Mouse (Mus musculus) A20 (cell line): ENCODE results near the gene Fbln5.

ENCODE experiments used
- DNase-seq: peaks from one replicate; pipeline ENCODE4 v3.0.0-alpha.2; 2011; ENCODE audit warnings: low read depth, low spot score

The Fbln5 gene

GRCm38 (mm10) chr12:101818608-101819370 lies at the start of gene Fbln5:
Gene Fbln5, minus strand, starts transcription at chr12:101819055.
- DNase-seq, result no peak

DNA sequence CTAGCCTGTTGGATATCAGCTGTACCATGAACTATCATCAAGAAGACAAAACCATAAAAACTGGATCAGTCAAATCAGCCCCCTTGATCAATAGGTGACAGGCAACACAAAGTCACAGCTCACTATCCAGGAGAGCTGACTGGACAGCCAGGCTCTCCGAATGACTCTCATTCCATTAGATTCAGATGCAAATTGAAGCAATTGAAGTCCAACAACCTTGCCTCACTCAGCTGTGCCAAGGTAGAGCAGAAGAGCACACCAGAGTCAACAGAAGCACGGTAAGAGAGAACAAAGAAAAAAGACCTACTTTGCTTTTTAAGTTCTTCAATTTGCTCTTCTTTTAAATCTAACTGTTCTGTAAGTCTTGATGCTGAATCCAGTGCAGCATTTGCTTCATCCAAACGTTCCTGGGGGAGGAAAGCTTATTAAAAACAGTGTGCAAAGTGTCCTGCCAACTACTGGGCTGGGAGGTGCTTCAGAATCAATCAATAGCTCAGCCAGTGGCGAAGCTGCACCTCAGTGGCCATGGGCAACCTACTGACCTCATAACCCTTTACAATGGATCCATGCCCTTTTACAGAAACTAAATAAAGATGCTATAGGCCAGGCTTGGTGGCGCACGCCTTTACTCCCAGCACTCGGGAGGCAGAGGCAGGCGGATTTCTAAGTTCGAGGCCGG lies 43.6 kb upstream of the Fbln5 start:
- DNase-seq, result no peak

DNA sequence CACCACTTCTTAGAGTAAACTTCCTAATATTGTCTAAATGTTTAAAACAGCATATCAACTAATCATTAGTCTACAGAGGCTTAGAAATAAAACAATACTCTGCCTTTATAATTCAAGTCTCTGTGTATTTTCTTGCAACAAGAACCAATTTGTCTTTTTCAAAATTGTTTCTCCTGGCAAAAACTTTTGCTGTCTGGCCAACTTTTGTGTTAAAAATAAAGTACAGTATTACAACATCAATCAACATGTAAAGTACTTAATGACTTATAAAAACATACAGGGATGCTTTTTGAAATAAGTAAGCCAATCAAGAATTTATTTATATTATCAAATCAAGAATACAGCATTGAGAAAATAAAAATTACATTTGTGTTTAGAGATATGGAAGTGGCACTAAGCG lies 41.4 kb upstream of the Fbln5 start:
- no peak for DNase-seq

DNA sequence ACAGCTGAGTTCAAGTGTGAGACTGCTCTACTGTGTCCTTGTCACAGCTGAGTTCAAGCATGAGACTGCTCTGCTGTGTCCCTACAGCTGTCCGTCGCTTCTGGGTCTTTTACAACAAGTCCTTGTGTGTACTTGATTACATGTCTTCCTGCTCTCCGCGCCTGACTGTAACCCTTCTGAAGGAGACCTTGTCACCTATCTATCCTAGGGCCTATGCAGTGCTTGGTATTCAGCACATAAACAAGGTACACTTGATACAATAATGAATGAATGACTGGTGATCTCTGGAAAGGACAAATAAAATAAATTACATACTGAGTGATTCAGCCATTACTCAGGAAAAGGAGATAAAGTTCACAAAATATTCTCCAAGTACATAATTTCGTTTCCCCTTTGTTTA lies 39.2 kb upstream of the Fbln5 start:
- DNase-seq, result no peak

DNA sequence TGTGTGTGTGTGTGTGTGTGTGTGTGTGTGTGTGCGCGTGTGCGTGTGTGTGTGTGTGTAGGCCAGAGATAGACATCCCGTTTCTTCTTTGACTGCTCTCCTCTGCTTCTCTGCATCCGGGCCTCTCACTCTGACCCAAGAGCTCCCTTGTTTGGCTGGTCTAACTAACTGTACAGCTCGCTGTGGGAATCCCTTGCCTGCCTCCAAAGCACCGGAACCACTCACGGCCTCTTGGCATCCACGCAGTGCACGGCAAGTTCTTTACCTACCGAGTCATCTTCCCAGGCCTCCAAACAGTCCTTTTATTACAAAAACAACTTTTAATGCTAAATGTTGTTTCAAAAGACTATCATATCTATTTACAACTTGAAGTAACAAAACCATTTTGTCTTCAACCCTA lies 35.5 kb upstream of the Fbln5 start:
- no peak for DNase-seq

GRCm38 (mm10) chr12:101851846-101852564 lies 33.1 kb upstream of the Fbln5 start:
- DNase-seq, result no peak

GRCm38 (mm10) chr12:101851314-101851713 lies 32.5 kb upstream of the Fbln5 start:
- no peak for DNase-seq

GRCm38 (mm10) chr12:101836546-101837274 lies 17.9 kb upstream of the Fbln5 start:
- DNase-seq, result no peak

GRCm38 (mm10) chr12:101834715-101835114 lies 15.9 kb upstream of the Fbln5 start:
- no peak for DNase-seq

GRCm38 (mm10) chr12:101833776-101834175 lies 14.9 kb upstream of the Fbln5 start:
- no peak for DNase-seq

DNA sequence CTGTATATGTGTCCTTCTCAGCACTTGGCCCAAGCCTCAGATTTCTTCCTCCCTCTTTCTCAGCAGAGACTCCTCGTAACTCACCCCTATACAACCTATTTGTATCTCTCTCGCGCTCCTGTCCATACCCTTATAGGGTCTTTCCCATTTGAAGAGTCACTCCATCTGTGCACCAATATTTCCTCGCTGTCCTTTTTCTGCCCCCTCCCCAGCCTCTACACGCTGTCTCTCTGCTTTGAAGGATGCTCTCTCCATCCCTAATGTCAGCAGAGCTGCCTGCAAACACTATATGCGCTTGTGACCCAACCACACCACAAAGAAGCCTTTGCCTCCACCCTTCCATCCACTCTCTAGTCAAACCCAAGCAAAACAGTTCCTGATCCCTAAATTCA lies 14.3 kb upstream of the Fbln5 start:
- no peak for DNase-seq

GRCm38 (mm10) chr12:101832179-101833114 lies 13.6 kb upstream of the Fbln5 start:
- DNase-seq, result no peak

GRCm38 (mm10) chr12:101831221-101831620 lies 12.4 kb upstream of the Fbln5 start:
- DNase-seq, result no peak

DNA sequence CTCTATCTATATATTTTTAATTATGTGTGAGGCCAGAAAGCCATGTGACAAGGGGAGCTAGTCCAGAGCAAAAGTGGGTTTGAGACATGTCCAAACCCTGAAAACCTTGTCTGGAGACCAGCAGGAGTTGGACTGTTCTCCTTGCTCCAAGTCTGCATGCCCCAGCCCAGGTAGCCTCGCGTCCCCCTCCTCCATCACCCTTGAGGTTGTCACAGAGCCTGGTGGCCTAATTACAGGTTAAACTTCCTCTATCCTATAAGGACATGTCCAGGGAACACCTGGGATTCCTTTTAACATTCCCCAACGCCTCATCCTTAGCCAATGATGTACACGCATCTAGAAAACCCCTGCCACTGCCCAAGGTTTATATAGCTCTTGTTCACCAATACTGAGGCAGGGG lies 4.3 kb upstream of the Fbln5 start:
- DNase-seq, result no peak

GRCm38 (mm10) chr12:101821596-101821995 lies 2.7 kb upstream of the Fbln5 start:
- no peak for DNase-seq

- no peak for DNase-seq
These were observed 715 bp upstream of the Fbln5 start for GRCm38 (mm10) chr12:101819570-101819969.

GRCm38 (mm10) chr12:101818246-101818607 lies 628 bp downstream of the Fbln5 start:
- DNase-seq, result no peak

DNA sequence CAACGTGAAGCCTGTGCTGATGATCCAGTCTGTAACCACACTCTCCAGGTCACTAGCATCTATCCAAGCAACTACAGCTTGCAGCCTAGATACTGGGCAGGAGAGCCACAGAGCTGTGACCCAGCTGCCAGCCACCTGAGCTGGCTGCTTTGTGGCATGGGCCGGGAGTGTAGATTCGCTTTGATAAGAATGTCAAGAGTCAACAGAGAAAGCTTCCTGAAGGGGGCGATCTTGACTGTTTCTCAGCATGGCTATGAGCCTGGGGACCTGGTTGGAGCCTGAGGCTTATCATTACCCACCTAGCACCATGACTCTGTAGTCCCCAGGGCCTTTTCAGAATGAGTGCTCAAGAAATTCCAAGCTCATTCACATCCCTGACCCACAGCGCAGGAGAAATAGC lies 2.0 kb downstream of the Fbln5 start:
- peak; percentile 35 for DNase-seq

- no peak for DNase-seq
These were observed 3.1 kb downstream of the Fbln5 start for GRCm38 (mm10) chr12:101815796-101816195.

- DNase-seq, result no peak
These were observed 4.4 kb downstream of the Fbln5 start for GRCm38 (mm10) chr12:101814423-101814822.

DNA sequence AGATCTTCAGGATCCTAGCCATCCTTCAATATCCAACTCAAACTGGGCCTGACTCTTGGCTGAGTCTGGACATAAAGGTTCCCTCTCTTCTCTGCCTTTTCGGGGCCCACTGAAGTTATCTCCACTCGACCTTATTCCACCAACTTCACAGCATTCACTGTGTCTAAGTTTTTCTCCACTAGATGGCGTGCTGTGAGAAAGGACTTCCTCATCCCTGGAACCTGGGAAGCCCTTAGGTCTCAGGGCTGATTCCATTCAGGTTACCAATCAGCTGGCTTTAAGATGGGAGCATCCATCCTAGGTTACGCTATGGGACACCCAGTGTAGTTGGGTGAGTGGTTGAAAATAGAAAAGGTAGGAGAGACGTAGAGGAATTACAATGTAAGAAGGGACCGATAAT lies 7.7 kb downstream of the Fbln5 start:
- DNase-seq, result peak; percentile 18
